Mouse (Mus musculus): ENCODE results near the gene Scn11a.

GRCm38 (mm10) chr9:119719222-119719621, 106.0 kb downstream of the Scn11a start, which contains the start of gene Scn10a:
- no peak for TF ChIP-seq CTCF (IDR thresholded peaks at IDR 0.05; ENCODE audit: control insufficient read depth, insufficient read depth, insufficient replicate concordance, low read depth, low read length)
- no peak for TF ChIP-seq POLR2A (IDR thresholded peaks at IDR 0.05; ENCODE audit: control insufficient read depth, low read depth, low read length)
